Mouse (Mus musculus) v-Abl transformed pro-B cells (cell line): ENCODE measurements around the gene Gse1.

Experiments
- in situ Hi-C, 2 experiments: fragments of 400-800 bp; cut with MboI; formaldehyde crosslinking; loops; one replicate each; pipeline ENCODE4 v1.15.1; 2025; ENCODE audit not compliant: unreplicated experiment in 2 of 2

The Gse1 gene

DNA sequence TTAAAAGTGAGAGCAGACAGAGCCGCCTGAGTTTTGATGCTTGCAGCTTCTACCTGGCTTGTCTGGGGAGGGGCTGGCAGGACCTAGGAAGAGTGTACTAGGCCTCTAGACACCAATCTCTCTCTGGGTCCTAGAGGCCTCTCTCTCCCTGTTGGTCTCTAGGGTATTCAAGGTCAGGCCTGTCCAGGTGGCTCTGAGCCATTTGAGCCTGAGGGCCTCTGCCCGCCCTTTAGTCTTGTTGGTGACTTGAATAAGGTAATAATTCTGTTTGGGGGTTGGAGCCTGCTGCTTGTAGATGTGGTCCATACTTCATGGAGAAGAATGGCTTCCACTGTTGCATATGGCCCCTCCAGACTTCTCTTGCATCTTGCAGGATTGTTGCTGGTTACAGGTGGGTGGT is 287.0 kb downstream of the Gse1 start:
- in situ Hi-C loops: loop anchor here in 1 of 2 experiments (25.0 kb wide), 1 partner anchor 103 kb away; no protein-coding TSS in a partner anchor

DNA sequence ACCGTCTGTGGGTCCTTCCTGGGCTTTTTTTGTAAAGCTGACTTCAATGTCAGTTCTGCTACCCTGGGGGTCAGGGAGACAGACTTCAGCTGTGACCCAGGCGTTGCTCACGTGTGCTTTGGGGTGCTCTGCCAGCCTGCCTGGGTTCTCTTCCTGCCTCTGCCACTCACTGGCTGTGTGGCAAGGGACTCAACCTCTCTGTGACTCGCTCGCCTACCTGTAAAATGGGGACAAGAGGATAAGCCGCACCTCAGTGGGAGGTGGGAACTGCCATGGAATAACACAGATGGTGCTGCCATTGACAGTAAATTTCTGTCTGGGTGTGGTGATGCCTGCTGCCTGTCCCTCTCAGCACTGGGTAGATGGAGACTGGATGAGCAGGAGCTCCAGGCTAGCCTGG is 287.4 kb downstream of the Gse1 start:
- in situ Hi-C loops: loop anchor here in 1 of 2 experiments (25.0 kb wide), 1 partner anchor 103 kb away; no protein-coding TSS in a partner anchor

DNA sequence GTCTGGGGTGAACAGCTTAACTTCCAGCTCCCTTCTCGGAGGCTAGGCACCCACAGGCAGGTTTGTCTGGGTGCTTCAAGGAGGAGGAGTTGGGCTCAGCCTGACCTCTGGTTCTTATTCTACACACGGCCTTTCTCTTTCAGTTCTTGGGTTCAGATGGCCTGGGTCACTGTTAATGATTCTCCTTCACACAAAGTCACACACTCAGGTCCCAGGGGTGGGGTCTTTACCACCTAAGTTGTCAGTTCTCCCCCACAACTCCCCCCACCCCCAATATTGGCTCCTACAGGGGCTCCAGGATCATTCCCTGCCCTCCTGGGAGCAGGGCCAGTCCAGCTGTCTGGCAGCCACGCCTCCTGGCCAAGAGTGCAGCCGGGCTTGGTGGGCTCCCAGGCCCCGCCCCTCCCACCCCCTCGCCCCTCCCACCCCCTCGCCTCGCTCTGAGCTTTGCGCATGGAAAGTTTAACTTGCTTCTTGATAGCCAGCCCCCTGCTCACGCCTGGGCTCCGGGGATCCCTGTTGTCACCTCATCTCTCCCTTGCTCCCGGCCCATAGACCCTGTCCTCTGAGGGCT is 288.0 kb downstream of the Gse1 start:
- in situ Hi-C loops: loop anchor here in 1 of 2 experiments (25.0 kb wide), 1 partner anchor 104 kb away; no protein-coding TSS in a partner anchor

DNA sequence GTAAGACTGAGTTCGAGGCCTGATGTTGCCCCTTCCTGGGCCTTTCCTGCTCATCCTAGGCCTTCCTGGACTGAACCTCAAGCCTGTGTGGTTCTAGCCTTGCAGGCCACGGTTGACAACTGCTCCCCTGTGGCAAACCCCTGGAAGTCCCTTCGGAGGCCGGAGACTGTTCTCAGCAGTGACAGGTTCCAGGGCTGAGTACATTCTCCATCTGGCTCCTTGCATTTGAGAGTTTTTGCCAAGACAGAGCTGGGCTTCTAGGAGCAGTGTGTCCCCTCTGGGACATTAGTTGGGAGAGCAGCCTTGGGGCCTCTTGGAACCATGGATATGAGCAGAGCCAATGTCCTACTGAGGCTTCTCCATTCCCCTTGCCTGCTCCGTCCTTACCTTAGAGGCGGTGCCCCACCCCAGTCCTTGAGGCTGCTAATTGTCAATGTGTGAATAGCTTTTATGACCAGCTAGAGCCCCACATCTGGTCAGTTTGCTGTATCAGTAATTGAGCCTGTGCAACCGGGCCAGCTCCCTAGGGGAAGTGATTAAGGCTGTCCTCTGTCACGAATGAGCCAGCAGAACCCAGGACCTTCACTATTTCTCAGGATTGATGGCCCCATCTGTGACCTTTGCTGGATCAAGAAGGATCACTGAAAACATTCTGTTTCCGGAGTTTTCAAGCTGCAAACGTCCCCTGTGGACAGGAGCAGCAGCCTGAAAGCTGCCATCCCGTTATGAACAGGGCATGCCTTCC is 289.6 kb downstream of the Gse1 start:
- in situ Hi-C loops: loop anchor here in 1 of 2 experiments (25.0 kb wide), 1 partner anchor 106 kb away; no protein-coding TSS in a partner anchor

DNA sequence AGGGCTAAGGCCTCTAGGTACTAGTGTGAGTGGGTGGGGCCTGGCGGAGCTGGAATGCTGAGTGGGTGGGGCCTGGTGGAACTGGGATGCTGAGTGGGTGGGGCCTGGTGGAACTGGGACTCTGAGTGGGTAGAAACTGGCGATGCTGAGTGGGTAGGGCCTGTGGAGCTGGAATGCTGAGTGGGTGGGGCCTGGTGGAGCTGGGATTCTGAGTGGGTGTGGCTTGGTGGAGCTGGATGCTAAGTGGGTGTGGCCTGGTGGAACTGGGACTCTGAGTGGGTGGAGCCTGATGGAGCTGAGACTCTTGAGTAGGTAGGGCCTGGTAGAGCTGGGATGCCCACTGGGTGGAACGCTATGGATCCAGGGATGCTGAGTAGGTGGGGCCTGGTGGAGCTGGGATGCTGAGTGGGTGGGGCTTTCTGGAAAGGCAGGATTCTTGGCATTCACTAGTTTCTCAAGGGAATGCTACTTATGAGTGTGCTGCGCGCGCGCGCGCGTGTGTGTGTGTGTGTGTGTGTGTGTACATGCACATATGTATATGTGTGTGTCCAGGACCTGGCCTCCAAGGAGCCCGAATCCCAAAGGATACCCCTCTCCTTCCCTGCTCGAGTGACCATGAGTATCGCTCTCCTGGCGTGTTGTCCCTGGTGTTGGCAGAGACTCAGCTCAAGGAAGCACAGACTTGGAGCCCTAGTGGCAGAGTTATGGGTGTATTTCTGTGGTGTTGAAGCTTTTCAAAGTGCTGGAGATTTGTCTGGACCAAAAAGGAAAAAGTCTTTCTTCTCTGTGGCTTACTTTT is 290.7 kb downstream of the Gse1 start:
- in situ Hi-C loops: loop anchor here in 1 of 2 experiments (25.0 kb wide), 1 partner anchor 107 kb away; no protein-coding TSS in a partner anchor

DNA sequence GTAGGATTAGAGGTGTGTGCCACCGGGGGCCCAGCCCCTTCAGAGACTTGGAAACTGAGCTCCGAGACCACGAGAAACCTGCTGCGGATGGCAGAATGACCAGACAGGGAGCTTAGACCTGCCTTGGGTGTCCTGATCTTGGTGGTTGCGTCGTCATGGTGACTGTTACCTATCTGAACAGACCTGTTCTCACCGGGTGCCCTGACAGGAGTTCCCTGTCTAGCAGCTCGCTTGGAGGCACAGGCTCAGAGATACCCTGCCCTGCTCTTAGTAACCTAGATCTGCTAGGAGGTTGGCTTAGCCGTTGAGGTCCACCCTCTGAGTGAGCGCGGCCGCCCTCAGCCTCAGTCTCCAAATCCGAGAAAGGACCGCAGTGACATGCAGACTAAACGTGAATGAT is 292.0 kb downstream of the Gse1 start:
- in situ Hi-C loops: loop anchor here (10.0 to 25.0 kb wide), 3 partner anchors 105 to 195 kb away; no protein-coding TSS in a partner anchor

DNA sequence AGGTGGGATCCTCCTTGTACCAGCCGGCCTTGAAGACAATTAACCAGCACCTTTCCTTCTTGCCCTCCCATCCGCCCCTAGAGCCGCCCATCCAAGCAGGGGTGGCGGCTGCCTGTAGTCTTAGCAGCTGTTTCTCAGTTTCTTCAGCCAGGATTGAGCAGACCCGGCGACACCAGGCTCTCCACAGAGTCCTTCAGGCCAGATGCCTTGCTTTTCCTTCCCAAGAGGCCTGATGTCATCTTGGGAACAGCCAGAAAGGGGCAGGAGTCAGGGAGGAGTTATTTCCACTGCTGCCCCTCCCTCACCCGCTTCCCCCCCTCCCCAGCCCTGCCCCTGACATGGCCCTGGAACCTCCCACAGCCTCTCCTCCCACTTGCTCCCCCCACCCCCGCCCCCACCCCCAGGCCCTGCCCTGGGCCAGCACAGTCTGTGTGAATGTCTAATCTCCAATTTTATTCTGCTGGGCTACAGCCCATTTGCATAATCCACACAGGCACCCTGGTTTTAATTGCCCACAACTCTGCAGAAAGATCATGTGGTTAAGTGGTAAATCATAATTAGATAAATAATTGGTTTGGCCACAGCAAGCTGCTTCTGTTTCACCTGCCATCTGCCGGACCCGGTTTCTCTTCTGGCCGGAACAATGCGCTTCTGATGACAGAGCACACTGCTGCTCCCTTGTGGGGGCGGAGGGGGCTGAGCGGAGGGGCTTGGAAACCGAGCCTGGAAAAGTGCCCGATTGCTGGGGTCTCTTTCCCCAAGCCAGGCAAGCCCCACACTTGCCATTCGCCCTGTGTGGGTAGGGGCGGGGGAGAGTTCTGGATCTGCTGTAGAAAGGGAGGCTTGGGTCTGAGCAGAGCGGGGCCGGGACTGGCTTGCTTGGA is 292.7 kb downstream of the Gse1 start:
- in situ Hi-C loops: loop anchor here (10.0 to 25.0 kb wide), 3 partner anchors 106 to 196 kb away; no protein-coding TSS in a partner anchor

DNA sequence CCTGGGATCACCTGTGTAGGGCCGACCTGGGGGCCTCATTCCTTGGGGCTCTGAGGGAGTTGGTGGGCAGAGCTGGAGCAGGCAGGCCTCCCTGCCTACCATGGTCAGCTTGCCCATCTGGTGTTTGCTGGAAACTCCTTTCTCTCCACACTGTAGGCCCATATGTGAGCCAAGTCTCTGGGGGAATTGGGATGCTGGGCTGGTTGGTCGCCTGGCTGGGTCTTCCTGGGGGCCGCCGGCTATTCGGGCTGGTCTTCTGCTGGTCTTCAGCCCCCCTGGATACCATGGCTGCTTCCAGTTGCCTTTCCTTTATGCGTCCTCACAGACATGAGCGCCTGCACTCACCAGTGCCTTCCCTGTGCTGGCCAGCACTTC is 293.3 kb downstream of the Gse1 start:
- in situ Hi-C loops: loop anchor here (10.0 to 25.0 kb wide), 3 partner anchors 107 to 197 kb away; no protein-coding TSS in a partner anchor

DNA sequence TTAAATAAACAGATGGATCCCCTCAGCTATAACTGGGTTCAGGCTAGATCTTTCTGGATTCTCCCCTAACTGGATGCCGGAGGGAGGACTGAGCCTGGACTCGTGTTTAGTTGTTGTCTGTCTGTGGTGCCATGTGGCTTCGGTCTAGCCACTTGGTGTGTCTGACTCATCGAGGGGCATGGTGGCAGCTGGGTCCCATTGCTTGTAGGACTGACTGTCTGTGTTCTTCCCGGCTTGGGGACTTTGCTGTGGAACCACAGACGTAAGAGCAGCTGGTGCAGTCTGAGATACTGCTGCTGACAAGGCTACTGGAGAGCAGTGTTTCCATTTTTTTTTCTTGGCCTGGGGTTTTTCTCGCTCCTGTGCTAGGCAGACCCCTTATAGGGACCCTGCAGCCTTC is 295.4 kb downstream of the Gse1 start:
- in situ Hi-C loops: loop anchor here (10.0 to 25.0 kb wide), 3 partner anchors 109 to 199 kb away; no protein-coding TSS in a partner anchor

DNA sequence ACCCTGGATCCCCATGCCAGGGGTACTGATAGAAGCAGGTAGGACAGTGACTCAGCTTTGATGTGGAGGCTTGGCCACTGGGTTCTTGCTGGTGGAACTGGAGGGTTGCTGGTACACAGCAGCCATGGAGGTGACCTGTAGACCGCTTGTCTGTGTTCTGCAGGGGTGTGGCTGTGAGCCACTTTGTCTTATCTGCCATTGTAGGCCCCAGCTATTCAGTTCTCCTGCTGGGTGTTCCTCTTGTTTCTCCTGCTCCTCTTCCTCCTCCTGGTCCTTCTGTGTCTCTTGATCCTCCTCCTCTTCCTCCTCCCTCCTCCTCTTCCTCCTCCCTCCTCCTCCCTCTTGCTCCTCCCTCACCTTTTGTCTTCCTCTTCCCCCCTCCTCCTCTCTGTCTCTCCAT is 296.9 kb downstream of the Gse1 start:
- in situ Hi-C loops: loop anchor here (5.0 to 10.0 kb wide), 3 partner anchors 53 to 200 kb away; no protein-coding TSS in a partner anchor

DNA sequence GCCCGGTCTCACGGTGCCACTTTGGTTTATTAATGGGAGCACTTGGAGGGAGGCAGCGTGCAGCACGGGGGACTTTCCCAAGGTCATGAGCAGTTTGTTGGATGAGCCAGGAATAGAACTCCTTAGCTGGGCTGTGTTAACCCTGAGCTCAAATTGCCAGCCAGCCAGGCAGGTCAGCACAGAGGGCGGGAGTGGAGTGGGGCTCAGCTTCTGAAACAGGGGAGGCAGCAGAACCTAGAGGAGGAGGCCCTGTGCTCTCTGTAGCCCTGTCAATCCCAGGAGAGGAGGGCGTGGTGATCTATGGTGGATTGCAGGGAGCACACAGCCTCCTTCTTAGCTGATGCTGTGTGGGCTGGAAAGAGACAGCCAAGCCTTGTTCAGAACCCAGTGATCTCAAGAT is 297.6 kb downstream of the Gse1 start:
- in situ Hi-C loops: loop anchor here (5.0 to 10.0 kb wide), 3 partner anchors 54 to 201 kb away; no protein-coding TSS in a partner anchor

DNA sequence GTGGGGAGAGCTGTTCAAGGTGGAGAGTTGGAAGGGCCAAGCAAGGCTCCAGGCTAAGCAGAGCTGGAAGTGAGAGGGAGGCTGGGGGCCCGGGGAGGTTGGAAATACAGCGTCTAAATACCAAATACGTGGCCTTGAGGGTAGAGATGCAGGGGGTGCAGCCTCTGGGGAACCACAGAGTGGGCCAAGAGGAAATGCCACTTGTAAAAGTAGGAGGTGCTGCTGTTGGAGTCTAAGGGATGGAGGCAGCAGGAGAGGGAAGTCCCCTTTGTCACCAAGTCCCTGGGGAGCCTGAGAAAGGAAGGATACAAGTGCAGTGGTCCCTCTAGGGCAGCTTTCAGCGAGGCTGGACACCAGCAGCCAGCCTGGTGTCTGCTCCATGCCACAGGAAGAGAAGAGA is 298.3 kb downstream of the Gse1 start:
- in situ Hi-C loops: loop anchor here (5.0 to 10.0 kb wide), 3 partner anchors 54 to 202 kb away; no protein-coding TSS in a partner anchor

DNA sequence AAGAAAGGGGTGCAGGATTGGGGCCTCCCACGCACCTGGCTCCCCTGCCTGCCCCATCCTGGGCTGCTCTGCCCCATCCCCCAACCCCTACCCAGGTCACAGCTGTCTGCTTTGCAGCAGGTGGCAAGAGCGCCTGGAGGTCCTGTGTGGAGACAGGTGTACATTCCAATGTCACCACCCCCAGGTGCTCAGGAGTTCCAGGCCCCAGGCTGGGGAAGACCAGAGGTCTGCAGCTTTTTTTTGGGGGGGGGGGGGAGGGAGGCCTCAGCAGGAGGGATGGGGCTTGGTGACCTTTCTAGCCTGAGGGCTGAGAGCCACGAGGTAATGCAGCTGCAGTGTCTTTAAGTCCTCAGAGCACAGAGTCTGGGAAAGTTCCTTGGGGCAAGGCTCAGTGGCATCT is 300.1 kb downstream of the Gse1 start:
- in situ Hi-C loops: loop anchor here (5.0 to 10.0 kb wide), 3 partner anchors 56 to 204 kb away; no protein-coding TSS in a partner anchor

DNA sequence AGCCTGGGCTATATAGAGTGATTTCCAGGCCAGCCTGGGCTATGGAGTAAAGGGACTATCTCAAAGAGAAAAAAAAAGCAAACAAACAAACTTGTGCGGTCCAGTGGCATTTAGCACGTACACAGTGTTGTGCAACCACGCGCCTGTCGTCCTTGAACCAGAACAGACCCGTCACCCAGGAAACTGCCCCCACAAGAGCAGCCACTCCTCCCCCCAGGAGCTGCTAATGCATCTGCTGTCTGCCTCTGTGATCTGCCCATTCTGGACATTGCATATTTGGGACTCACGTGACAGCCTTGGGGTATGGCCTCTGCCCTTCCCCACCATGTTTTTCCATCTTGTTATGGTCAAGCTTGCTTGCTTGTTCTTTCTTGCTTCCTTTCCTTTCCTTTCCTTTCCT is 301.0 kb downstream of the Gse1 start:
- in situ Hi-C loops: loop anchor here (5.0 to 10.0 kb wide), 3 partner anchors 57 to 204 kb away; no protein-coding TSS in a partner anchor

DNA sequence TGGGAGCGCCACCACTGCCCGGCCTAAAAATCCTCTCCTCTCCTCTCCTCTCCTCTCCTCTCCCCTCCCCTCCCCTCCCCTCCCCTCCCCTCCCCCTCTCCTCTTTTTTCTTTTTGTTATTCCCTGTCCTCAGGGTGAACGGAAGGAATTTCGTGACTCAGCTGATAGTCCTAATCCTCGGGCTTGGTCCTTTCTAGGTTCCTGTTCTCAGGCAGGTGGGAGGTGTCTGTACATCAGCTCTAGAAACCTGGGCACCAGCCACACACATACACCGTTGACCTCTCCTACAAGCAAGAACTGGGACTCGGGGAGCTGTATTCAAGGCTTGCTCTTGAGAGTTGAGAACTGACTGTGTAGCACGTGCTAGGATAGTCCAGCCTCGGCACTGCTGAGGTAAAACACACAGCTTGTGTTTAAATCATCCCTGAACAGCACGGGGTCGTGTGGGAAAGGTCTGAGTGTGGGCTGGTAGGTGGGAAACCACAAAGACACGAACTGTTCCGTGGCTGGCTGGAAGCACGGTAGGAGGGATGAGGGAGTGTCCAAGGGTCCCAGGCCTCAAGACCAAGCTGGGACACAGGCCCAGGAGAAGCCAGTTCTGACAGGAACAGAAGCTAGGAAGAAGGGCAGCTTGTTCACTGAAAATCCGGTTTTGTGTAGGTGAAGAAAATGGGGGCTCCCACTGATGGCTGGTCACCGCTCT is 302.8 kb downstream of the Gse1 start:
- in situ Hi-C loops: loop anchor here in 1 of 2 experiments (10.0 kb wide), 1 partner anchor 64 kb away; no protein-coding TSS in a partner anchor

DNA sequence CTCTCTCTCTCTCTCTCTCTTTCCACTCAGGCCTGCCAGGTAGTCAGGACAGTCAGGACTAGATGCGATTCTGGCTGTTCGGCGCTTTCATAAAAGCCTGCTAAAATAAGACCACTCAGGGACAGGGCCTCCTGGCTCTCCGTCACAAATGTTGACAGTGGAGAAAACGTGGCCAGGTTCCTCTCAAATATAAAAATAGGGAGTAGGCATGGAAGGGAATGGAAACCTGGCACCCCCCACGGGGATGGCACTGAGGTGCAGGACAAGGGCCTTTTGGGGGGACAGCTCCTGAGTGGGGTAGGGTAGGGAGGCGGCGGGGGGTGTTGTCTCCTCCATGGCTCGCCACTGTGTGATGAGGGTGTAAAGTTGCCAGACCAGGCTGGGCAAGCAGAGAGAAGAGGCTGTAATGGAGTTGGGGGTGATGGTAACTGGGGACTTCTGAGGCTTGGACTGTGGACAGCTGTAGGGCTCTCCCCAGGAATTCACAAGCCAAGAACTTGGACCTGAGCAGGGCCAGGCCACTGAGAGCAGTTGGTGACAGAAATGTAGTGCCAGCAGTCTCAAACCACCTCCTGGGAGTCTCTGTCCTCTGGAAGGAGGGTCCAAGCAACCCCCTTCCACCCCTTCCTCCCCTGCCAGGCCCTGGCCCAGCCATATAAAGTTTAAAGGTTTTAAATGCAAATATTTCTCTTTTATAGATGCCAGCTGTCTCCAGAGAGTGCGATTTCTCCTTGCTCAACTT is 303.7 kb downstream of the Gse1 start:
- in situ Hi-C loops: loop anchor here in 1 of 2 experiments (10.0 kb wide), 1 partner anchor 63 kb away; no protein-coding TSS in a partner anchor

DNA sequence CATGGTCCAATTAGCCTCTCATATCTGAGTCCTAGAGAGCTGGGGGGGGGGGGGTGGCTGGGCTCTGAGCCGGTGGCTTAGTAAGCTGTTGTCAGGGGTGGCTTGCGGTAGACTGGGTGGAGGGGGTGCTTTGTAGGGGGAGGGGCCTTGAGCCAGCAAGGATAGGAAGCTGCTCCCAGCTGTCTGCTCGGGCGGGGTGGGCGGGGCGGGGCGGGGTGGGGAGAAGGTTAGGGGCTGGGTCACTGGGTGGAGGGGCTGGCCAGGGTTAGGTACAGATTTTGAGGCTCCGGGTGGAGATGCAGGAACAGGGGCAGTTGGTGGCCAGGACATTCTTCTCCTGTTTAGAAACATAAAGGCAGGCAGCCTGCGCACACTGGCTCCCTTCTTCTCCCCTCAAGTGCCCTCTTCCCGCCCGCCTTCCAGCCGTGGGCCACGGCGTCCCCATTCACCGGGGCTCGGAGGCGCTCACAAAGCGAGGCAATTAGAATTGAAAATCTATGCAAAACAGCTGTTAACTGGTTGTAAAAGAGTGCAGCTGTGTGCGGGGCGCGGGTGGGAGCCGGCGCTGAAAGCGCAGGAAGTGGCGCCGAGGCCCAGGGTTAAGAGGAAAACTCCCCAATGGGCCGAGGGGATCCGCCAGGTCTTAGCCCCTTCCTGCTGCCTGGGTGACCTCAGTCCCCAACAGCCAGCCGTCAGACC is 304.4 kb downstream of the Gse1 start:
- in situ Hi-C loops: loop anchor here in 1 of 2 experiments (10.0 kb wide), 1 partner anchor 62 kb away; no protein-coding TSS in a partner anchor
